Mouse (Mus musculus): ENCODE measurements around the gene Jpt2.

The Jpt2 gene

GRCm38 (mm10) chr17:24907591-24907990, 52.9 kb downstream of the Jpt2 start:
- in situ Hi-C loops (cut with MseI, MboI), result no loop called here

GRCm38 (mm10) chr17:24903767-24904166, 56.7 kb downstream of the Jpt2 start:
- in situ Hi-C loops (cut with MseI, MboI), result no loop called here

GRCm38 (mm10) chr17:24902671-24903474, 57.6 kb downstream of the Jpt2 start:
- in situ Hi-C loops (cut with MseI, MboI), result no loop called here

- in situ Hi-C loops (cut with MseI, MboI), result no loop called here
Observed at GRCm38 (mm10) chr17:24902124-24902523, 58.4 kb downstream of the Jpt2 start.

- in situ Hi-C loops (cut with MseI, MboI), result no loop called here
Observed at GRCm38 (mm10) chr17:24900014-24900413, 60.5 kb downstream of the Jpt2 start.

- in situ Hi-C loops (cut with MseI, MboI), result no loop called here
Observed at GRCm38 (mm10) chr17:24899153-24899552, 61.3 kb downstream of the Jpt2 start.

DNA sequence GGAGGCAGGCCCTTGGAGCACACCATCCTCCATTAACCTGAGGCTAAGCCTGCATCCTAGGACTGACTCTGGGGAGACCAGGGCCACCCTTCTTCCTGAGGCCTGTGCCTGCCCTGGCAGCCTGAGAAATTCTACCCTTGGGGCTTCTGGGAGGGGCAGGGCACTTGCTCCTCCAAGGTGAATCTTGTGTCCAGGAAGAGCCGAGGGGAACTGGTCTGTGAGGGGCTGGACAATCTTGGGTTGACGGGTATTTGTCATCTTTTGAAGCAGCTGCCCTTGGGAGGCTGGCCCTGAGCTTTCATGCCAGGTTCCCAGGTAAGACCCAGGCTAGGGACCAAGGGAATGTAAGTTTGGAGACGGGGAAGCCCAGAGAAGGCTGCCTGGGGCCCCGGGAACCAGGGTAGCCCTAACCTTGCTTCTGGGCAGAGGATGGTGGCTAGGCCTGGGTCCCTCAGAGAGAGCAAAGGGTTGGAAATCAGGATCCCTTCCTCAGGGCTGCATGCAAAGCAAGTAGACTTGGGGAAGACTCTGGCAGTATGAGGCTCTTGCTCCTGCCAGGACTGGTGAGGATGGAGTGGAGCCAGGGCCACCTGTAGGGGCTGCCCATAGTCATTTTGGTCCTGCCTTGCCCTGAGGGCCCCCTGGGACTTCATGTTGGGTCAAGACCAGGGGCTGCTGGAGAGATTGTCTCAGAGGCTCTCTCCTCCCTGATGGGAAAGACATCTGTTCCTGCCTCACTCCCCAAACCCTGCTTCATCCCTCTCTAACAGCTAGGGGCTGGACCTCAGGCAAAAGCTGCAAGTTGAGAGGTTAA, 62.2 kb downstream of the Jpt2 start:
- in situ Hi-C loops (cut with MseI, MboI), result no loop called here

GRCm38 (mm10) chr17:24897600-24897999, 62.9 kb downstream of the Jpt2 start:
- in situ Hi-C loops (cut with MseI, MboI), result no loop called here

DNA sequence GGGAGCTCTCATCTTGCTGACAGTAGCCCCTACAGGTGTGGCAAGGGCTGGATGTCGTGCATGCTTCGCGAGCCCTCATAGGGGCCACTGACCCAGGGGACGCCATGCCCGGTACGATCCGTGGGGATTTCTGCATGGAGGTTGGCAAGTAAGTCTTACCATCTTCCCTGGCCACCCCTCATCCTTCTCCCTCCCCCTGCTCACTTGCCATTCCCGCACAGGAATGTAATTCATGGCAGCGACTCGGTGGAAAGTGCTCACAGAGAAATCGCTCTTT, 63.6 kb downstream of the Jpt2 start:
- in situ Hi-C loops (cut with MseI, MboI), result no loop called here

DNA sequence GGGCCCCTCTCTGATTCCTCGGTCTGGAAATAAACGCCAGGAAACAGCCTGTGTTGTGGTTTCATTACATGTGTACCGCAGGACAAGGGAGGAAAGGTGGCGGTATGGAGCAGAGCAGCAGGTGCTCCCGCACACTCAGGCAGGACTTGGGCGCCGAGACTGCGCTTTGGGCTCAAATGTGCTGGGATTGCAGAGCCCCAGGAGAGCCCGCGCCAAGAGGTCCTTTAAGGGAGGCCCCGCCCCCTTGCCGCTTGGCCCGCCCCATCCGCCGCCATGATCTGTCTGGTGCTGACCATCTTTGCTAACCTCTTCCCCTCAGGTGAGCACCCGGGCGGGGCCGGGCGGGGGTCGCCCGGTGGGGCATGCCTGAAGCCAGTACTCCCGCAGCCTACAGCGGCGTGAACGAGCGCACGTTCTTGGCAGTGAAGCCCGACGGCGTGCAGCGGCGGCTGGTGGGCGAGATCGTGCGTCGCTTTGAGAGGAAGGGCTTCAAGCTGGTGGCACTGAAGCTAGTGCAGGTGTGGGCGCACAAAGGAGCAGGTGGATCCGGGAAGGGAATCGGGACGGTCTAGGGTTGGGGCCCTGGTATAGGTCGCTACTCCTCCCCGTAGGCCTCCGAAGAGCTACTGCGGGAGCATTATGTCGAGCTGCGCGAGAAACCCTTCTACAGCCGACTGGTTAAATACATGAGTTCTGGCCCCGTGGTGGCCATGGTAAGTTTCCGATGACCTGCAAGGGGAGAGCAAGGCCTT, 64.1 kb downstream of the Jpt2 start, which contains the start of gene Nme3:
Gene Nme3 (plus strand): TSS at position 260 of the 752 bp plus-strand sequence.
- in situ Hi-C loops (cut with MseI, MboI), result no loop called here

GRCm38 (mm10) chr17:24895571-24896240, 64.8 kb downstream of the Jpt2 start:
- in situ Hi-C loops (cut with MseI, MboI), result no loop called here

DNA sequence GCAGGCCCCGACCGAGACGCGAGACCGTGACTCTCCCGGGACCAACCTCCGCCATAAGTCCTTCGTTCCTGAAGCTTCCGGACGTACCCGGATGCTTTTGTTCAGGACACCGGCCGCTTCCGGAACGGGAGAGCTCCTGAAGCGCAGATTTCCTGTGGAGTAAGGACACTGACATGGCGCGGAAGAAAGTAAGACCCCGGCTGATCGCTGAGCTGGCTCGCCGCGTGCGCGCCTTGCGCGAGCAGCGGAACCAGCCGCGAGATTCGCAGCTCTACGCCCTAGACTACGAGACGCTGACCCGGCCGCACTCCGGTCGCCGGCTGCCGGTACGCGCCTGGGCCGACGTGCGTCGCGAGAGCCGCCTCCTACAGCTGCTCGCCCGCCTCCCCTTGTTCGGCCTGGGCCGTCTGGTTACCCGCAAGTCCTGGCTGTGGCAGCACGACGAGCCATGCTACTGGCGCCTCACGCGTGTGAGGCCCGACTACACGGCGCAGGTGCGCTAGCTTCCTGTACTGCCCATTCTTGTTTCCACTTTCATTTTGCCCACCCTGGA, 65.4 kb downstream of the Jpt2 start, which contains the start of the genes Eme2 and Mrps34:
Gene Eme2 (minus strand): TSS at position 93 of the 553 bp plus-strand sequence.
Gene Mrps34 (plus strand): TSS at position 122 of the 553 bp plus-strand sequence.
- in situ Hi-C loops (cut with MseI, MboI), result no loop called here

GRCm38 (mm10) chr17:24894061-24894994, 66.2 kb downstream of the Jpt2 start:
- in situ Hi-C loops (cut with MseI, MboI), result no loop called here

DNA sequence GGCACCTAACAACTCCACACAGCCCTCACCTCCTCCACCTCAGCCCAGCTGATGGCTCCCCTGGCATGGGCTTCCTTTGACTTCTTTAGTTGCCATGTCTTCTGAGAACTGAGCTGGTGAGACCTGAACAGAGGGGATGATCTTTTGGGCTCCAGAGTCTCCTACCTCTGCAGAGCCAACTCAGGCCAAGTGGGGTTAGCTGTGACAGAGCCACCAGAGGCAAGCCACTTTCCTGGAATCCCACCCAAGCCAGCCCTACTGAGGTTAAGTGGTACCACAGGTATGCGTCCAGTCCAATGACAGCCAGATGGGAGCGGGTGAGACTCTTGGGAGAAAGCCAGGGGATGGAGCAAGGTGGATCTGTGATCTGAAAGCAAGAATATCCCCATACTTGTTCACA, 67.2 kb downstream of the Jpt2 start:
- in situ Hi-C loops (cut with MseI, MboI), result no loop called here

- in situ Hi-C loops (cut with MseI, MboI), result no loop called here
Observed at GRCm38 (mm10) chr17:24892785-24893184, 67.7 kb downstream of the Jpt2 start.

- in situ Hi-C loops (cut with MseI, MboI), result no loop called here
Observed at GRCm38 (mm10) chr17:24891321-24891720, 69.2 kb downstream of the Jpt2 start.

DNA sequence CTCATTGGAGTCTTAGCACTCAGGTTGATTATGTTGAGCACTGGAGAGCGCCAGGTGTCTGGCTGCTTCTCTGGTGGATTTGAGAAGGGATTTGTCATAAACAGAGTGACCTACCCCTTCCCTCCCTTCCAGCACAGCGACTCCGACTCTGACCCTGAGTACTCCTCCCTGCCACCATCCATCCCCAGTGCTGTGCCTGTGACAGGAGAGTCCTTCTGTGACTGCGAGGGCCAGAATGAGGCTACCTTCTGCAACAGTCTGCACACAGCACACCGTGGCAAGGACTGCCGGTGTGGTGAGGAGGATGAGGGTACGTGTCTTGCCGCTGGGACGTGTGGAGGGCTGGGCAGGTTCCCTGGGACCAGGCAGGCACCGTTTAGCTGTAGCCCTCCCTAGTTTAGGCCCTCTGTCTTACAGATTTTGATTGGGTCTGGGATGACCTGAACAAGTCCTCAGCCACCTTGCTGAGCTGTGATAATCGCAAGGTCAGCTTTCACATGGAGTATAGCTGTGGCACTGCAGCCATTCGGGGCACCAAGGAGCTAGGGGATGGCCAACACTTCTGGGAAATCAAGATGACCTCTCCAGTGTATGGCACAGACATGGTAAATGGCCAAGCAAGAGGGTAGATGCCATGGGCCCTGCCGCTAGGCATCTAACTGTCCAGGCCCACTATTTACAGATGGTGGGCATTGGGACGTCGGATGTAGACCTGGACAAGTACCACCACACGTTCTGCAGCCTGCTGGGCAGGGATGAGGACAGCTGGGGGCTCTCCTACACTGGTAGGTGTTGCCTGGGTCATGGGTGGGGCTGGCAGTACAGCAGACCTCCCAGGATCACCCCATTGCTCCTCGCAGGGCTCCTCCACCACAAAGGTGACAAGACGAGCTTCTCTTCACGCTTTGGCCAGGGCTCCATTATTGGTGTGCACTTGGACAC, 70.1 kb downstream of the Jpt2 start:
- in situ Hi-C loops (cut with MseI, MboI), result no loop called here

DNA sequence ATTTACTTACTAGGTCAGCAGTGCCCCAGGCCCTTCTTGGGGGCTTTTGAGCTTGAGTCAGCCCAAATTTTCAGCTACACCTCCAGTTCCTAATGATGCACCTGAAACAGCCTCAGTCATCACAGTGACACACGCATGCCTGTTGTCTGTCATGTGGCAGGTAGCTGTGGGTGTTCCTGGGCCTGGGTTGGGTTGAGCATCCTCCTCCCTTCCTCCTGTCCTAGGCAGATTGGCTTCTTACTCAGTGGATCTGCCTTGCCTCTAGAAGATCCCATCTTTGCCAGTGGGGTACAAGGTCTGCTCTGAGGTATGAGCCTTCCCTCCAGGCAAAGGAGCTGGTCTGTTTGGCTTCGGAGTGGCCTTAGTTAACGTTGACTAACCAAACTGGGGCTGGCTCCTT, 71.6 kb downstream of the Jpt2 start:
- in situ Hi-C loops (cut with MseI, MboI), result no loop called here
